ENCODE assay signal across 24 mouse cellular contexts in the genomic region with DNA sequence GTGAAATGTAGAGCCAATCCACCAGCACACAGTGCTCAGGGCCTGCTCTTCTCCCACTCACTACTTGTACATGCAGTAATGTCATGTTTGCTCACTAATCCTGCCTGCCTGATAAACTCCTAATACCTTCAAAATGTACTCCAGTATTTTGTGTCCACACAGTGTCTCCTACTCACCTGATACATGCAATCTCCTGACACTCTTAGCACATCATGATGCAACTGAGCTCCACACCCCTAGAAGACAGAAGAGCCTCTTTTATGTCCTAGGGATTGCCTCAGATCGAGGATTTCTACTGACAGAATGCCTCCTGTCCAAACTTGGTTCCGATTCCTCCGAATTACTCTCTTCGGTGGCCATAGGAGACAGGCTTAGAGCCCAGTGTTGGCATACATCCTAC.
"Had no signal": no experiment of that assay in that cellular context is flagged by ENCODE, and none has a peak within 500 bp of the region (broad histone marks: within the 10 kb centered on the region; RNA-seq: fewer than 3 reads in every experiment).

No protein-coding gene starts in this region.

- H3K9me3 ChIP-seq: heart, embryonic 13.5 days; heart, embryonic 15.5 days; hindbrain, embryonic 13.5 days; hindbrain, embryonic 15.5 days; limb, embryonic 13.5 days; limb, embryonic 15.5 days had no signal

- H3K9ac ChIP-seq: heart, embryonic 13.5 days; heart, embryonic 15.5 days; hindbrain, embryonic 13.5 days; hindbrain, embryonic 15.5 days; limb, embryonic 13.5 days; limb, embryonic 15.5 days had no signal

- DNase-seq: gastrocnemius, adult 2 months; gastrocnemius, postnatal 10 days; gastrocnemius, postnatal 25 days; heart, adult 11 months; heart, adult 2 months; heart, postnatal 14 days; heart, postnatal 36 days; kidney, adult 11 months; kidney, adult 2 months; kidney, postnatal 10 days; kidney, postnatal 25 days; kidney, postnatal 4 days; layer of hippocampus, adult 9-11 months; layer of hippocampus, postnatal 36 days had no signal

- H3K4me3 ChIP-seq: gastrocnemius, adult 2 months; heart, adult 2 months; heart, embryonic 13.5 days; heart, embryonic 15.5 days; hindbrain, embryonic 13.5 days; hindbrain, embryonic 15.5 days; left cerebral cortex, adult 2 months; limb, embryonic 13.5 days; limb, embryonic 15.5 days had no signal

- H3K27me3 ChIP-seq: heart, embryonic 13.5 days; heart, embryonic 15.5 days; hindbrain, embryonic 13.5 days; hindbrain, embryonic 15.5 days; limb, embryonic 13.5 days; limb, embryonic 15.5 days had no signal

- H3K27ac ChIP-seq: gastrocnemius, adult 2 months; heart, adult 2 months; heart, embryonic 13.5 days; heart, embryonic 15.5 days; hindbrain, embryonic 13.5 days; hindbrain, embryonic 15.5 days; hindbrain, postnatal 0 days; left cerebral cortex, adult 2 months; limb, embryonic 13.5 days; limb, embryonic 15.5 days had no signal

- ATAC-seq: hindbrain, postnatal 0 days; intestine, embryonic 16.5 days had no signal

- H3K4me1 ChIP-seq: limb, embryonic 15.5 days had no signal

- H3K4me2 ChIP-seq: heart, embryonic 11.5 days; heart, embryonic 13.5 days; heart, embryonic 15.5 days; hindbrain, embryonic 13.5 days; hindbrain, embryonic 15.5 days; limb, embryonic 13.5 days; limb, embryonic 15.5 days had no signal

- H3K36me3 ChIP-seq: heart, embryonic 13.5 days; heart, embryonic 15.5 days; hindbrain, embryonic 13.5 days; hindbrain, embryonic 15.5 days; limb, embryonic 15.5 days had no signal
